Mouse (Mus musculus): ENCODE data around the gene Etv4.

GRCm38 (mm10) chr11:101783584-101783983 lies 1.6 kb downstream of the Etv4 start:
- TF ChIP-seq EP300 (IDR thresholded peaks at IDR 0.05; ENCODE audit: insufficient read depth, low read depth, low read length), result no peak
- TF ChIP-seq POLR2A (IDR thresholded peaks at IDR 0.05; ENCODE audit: insufficient read depth, low read depth, low read length), result no peak

Measured in heart, adult 2 months (tissue).